Mouse (Mus musculus) frontal cortex, postnatal 36 days (tissue): Measurements from ENCODE around the gene Gm9844.
"Not testable (repeated sequence)": the region's sequence is repeated elsewhere in the genome, so short reads cannot be mapped to it uniquely, and the experiment has no call there.

Experiments used
- DNase-seq, 2 experiments: peaks; one replicate each; pipeline ENCODE4 v3.0.0; 2022; ENCODE audit warnings: low spot score in 2 of 2

Gm9844 gene

GRCm38 (mm10) chr7:24869080-24869479 lies 7.1 kb downstream of the Gm9844 start:
- no peak for DNase-seq

GRCm38 (mm10) chr7:24869532-24870165 lies 7.6 kb downstream of the Gm9844 start, which contains the start of the genes Lypd4 and Dmrtc2:
Gene Lypd4 (minus strand): TSS chr7:24869941.
Gene Dmrtc2 (plus strand): TSS chr7:24870057.
- DNase-seq = no peak

- DNase-seq = no peak
These were observed 15.6 kb downstream of the Gm9844 start for GRCm38 (mm10) chr7:24877588-24877987.

- DNase-seq = no peak
These were observed 17.6 kb downstream of the Gm9844 start for GRCm38 (mm10) chr7:24879620-24880019.

- DNase-seq = no peak
These were observed 20.6 kb downstream of the Gm9844 start for GRCm38 (mm10) chr7:24882416-24883199.

GRCm38 (mm10) chr7:24883896-24884692 lies 22.1 kb downstream of the Gm9844 start, which contains the start of gene Rps19:
Gene Rps19 (plus strand): TSS chr7:24884371.
- DNase-seq = peak; percentile 97

- DNase-seq = no peak
These were observed 22.8 kb downstream of the Gm9844 start for GRCm38 (mm10) chr7:24884693-24885291.

GRCm38 (mm10) chr7:24885468-24886307 lies 23.7 kb downstream of the Gm9844 start:
- no peak for DNase-seq

- no peak for DNase-seq
These were observed 24.3 kb downstream of the Gm9844 start for GRCm38 (mm10) chr7:24886308-24886633.

GRCm38 (mm10) chr7:24887096-24887495 lies 25.1 kb downstream of the Gm9844 start:
- DNase-seq = no peak

- DNase-seq = no peak
These were observed 27.6 kb downstream of the Gm9844 start for GRCm38 (mm10) chr7:24889431-24890220.

- peak; percentile 63 to 76 for DNase-seq
These were observed 28.5 kb downstream of the Gm9844 start for GRCm38 (mm10) chr7:24890281-24891216.

- DNase-seq = no peak
These were observed 29.5 kb downstream of the Gm9844 start for GRCm38 (mm10) chr7:24891241-24892124.

GRCm38 (mm10) chr7:24892125-24892583 lies 30.1 kb downstream of the Gm9844 start:
- DNase-seq = no peak

- DNase-seq = not testable (repeated sequence)
These were observed 33.7 kb downstream of the Gm9844 start for GRCm38 (mm10) chr7:24895749-24896148.

GRCm38 (mm10) chr7:24896269-24896668 lies 34.3 kb downstream of the Gm9844 start:
- no peak for DNase-seq

GRCm38 (mm10) chr7:24897224-24897623 lies 35.2 kb downstream of the Gm9844 start, which contains the start of gene Cd79a:
Gene Cd79a (plus strand): TSS chr7:24897381.
- DNase-seq = no peak

GRCm38 (mm10) chr7:24897959-24898358 lies 35.9 kb downstream of the Gm9844 start:
- DNase-seq = no peak
